Mouse (Mus musculus) layer of hippocampus, adult 9-10 months (tissue): Measurements from ENCODE around the gene Tecpr1.
A peak's percentile ranks its signal among the peaks of the same experiment; 100 is the strongest.

Experiments
- DNase-seq: peaks from one replicate; pipeline ENCODE4 v3.0.0; 2022; ENCODE audit warnings: low spot score

Tecpr1 gene

GRCm38 (mm10) chr5:144251876-144252577 is 28.6 kb upstream of the Tecpr1 start:
- no peak for DNase-seq

DNA sequence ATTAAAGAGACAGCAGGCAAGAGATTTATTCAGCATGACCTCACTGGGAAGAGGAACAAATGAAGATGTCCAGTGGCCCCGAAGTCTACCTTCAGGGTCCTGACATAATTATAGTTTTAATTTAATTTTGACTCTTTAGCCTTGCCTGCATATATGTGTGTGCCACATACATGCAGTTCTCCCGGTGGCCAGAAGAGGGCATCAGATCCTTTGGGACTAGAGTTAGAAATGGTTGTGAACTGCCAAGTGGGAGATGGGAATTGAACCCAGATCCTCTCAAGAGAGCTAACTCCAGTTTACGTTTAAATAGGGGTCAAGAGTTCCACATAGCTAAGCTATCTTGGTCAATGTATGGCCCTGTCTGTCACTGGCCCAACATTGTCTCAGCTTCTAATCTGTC is 26.5 kb upstream of the Tecpr1 start:
- DNase-seq: no peak

GRCm38 (mm10) chr5:144247906-144248585 is 24.6 kb upstream of the Tecpr1 start:
- peak; percentile 38 for DNase-seq

DNA sequence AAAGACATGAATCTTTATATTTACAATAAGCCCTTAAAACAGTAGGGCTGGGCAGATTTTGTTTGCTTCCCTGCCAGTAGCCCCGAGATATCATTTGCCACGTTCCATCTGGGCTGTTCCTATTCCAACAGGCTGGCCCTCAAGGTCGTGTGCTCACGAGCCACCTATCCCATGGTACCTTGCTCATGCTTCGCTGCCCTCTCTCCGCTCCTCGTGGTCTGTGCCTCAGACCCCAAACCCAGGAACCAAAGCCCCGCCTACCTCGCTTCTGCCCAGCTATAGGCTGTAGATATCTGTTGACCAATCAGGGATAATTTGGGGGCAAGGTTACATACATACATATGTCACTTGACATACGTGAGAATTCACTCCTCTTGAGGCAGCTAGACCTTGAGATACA is 23.9 kb upstream of the Tecpr1 start:
- DNase-seq: no peak

- DNase-seq: no peak
These were observed 23.3 kb upstream of the Tecpr1 start for GRCm38 (mm10) chr5:144246669-144247068.

- no peak for DNase-seq
These were observed 22.2 kb upstream of the Tecpr1 start for GRCm38 (mm10) chr5:144245592-144245991.

- no peak for DNase-seq
These were observed 20.6 kb upstream of the Tecpr1 start, which contains the start of gene Bri3 for GRCm38 (mm10) chr5:144243901-144244487. Gene Bri3, plus strand, starts transcription at chr5:144244437.

DNA sequence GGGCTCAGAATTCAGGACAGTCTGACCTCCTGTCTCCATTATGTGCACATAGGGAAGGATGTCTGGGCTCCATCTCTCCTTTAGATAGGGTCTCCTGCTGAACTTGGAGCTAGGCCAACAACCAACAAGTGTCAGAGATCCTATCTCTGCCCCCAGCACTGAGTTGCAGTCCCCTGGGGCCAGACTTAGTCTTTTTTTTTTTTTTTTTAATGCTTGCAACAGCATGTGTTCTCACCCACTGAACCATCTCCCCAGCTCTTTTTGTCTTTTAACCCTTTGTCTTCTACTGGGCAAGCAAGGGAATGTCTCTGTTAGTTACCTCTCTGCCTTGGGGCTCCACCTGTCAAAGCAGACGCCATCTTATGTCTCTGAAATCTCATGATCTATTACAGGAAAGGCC is 15.6 kb upstream of the Tecpr1 start:
- DNase-seq: no peak

DNA sequence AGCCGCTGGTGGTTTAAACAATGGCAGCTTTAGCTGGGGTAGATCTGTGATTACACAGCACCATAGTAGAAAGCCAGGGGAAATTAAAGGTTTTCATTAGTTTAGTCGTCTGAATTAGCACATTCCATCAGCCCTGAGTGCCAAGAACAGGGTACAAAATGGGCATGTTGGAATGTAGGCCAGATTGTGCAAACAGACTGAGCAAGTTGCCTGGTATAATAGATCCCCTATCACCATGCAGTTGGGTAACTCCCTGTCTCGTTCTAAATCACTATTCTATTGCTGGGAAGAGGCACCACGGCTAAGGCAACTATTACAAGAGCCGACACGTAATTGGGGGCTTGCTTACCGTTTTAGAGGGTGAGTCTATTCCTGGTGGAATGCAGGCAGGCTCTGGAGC is 11.3 kb upstream of the Tecpr1 start:
- DNase-seq: peak; percentile 51

GRCm38 (mm10) chr5:144234222-144234621 is 10.8 kb upstream of the Tecpr1 start:
- no peak for DNase-seq

DNA sequence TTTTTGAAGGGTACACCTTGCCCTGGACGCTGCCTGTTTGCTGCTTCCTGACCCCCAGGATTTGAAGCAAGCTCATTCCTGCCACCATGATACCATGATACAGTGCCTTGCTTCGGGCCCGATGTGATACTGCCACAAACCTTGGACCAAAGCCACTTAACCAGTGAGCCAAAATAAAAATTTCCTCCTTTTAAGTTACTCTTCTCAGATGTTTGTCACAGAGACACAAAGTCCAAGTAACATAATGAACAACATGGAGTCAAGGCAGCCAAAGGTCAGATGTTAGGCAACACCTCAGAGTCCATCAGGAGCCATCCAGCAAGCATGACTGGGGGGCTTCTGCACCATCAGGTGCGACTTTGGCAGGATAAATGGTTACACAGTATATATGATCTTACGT is 9.1 kb upstream of the Tecpr1 start:
- no peak for DNase-seq

DNA sequence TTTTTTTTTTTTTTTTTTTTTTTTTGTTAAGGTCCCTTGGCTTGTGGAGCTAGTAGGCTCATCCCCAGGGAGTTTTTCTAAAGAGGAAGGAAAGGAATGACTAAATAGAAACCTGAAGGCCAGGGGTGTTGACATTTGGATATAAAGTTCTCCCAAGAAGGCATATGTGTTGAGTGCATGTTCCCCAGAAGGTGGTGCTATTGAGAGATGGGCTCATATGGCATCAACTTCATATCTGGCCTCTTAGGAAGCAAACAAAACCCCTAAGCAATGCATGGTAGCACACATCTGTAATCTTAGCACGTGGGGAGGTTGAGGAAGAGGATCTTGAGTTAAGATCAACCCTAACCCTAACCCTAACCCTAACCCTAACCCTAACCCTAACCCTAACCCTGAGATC is 8.0 kb upstream of the Tecpr1 start:
- no peak for DNase-seq

DNA sequence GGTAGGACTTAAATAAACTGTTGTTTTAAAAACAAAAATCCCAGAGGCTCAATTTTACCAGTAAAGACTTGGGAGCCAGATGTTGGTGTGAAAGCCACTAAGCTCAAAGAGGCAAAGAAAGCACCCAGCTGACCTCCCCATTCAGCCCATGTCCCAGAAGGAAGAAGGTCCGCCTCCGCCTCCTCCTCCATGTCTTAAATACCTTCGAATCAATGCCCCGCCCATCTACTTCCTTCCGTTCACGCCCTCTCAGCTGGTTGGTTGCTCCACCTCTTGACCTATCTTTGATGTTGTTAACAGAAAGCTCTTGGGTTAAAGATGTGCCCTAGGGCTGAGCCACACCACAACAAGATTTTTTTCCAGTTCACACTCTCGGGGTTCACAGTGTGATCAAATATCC is 6.8 kb upstream of the Tecpr1 start:
- DNase-seq: no peak

GRCm38 (mm10) chr5:144226220-144226619 is 2.8 kb upstream of the Tecpr1 start:
- no peak for DNase-seq

GRCm38 (mm10) chr5:144223899-144224816 is 743 bp upstream of the Tecpr1 start:
- no peak for DNase-seq

DNA sequence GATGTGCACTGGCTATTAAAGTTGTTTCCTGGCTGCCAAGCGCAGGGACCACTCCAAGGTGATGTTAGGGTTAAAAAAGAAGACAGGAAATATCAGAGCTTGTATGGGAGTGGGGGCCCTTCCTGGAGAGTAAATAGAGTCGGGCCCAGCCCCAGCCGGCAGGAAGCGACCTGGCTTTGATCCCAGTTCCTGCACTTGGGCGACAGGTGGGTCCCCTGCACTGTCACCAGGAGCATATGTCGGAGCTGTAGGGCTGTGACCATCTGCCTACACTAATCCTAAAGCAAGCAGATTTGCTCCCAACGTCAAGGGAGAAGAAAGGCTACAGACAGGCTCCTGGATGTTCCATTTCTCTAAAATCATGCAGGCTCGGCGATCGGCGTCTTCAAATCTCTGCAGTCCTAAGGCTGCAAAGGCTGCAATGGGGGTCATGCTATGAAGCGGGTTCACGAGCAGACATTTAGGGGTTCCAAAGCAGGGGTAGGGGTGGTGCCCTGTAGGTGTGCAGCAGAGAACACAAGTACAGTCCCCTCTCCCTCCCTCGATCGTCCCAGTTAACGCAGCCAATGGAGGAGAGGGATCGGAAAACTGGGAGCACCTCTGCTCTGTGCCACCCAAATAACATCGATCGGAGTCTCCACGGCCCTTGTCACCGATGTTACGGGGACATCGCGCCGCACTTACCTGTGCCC is 458 bp downstream of the Tecpr1 start:
- DNase-seq: no peak

DNA sequence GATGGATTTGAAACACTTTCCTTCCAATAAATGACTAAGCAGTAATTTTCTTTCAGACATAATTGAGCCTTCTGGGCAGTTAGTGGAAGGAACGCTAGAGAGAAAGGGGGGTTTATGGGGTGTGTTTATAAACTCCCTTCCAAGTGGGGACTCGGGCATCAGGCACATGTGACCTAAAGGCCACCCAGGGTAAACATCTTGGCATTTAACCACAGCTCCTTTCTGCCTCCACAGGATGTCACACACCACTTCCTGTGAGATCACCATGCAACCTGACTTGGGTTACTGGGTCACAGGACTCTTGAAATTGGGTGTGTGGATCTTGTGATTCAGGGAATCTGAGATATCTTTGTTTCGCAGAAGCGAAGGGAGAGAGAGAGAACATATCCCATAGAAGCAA is 2.1 kb downstream of the Tecpr1 start:
- no peak for DNase-seq

DNA sequence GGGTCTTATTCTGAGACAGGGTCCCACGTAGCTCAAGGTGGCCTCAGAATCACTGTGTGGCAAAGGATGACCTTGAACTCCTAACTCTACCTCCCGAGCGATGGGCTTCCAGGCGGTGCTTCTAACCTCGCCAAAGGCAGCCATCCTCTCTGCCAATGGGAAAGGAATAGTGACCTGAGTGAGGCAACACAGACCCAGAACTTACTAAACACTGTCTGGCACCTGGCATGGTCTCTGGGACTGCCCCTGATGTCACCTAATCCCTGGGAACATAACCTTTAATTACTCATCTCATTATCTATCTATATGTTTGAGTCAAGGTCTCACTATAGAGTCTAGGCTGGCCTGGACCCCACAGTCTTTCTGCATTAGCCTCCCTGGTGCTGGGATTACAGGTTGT is 3.5 kb downstream of the Tecpr1 start:
- DNase-seq: no peak

DNA sequence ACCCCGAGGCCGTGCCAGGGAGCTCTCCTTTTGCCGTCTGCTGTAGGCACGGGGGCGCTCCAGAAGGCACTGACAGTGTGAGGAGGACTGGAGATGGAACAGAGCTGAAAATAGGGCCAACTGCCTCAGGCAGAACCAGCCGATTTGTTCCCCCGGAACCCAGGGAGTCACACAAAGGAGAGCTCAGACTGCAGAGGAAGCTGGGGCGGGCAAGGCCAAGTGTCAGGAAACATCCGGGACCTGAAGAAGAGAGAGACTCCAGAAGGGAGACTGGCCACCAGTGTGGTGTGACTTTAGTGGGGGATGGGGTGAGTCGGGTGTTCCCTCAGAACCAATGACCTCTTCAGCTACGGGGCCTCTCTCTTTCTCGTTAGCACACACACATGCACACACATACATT is 4.1 kb downstream of the Tecpr1 start:
- DNase-seq: no peak

DNA sequence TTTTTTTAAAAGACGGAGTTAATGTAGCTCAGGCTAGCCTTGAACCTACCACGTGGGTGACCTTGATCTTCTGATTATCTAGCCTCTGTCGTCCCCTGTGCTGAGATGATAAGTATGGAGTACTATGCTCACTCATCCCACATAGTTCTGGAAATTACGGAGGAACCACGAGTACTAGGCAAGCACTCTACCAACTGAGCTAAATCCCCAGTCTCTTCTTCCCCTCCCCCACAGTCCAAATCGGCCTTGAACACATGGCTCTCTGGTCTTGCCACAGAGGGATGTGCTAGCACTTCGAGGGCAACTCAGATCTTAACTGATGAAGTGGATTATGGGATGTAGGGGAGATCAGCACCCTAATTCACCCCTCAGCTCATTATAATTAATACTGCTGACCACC is 5.4 kb downstream of the Tecpr1 start:
- DNase-seq: no peak

GRCm38 (mm10) chr5:144215992-144216391 is 7.4 kb downstream of the Tecpr1 start:
- no peak for DNase-seq

- DNase-seq: no peak
These were observed 9.0 kb downstream of the Tecpr1 start for GRCm38 (mm10) chr5:144214453-144214852.
